Mouse (Mus musculus): ENCODE results near the gene Gnpnat1.

GRCm38 (mm10) chr14:45453538-45454233 is 49.0 kb upstream of the Gnpnat1 start:
- TF ChIP-seq CTCF (IDR thresholded peaks at IDR 0.05; ENCODE audit: low read depth): no peak
- no peak for TF ChIP-seq EP300 (IDR thresholded peaks at IDR 0.05; ENCODE audit: low read depth)

Data from liver, postnatal 0 days (tissue).